Mouse (Mus musculus) forebrain, embryonic 16.5 days (tissue): ENCODE measurements around the gene Ptk7. TPM values are rescaled to one million over a fixed set of nuclear protein-coding genes. Genes with fewer than 3 reads are reported as not detected.

Source experiments
- ATAC-seq: fragments of 200-750 bp; cut with Nextera tagmentation; 2 replicates; pipeline ENCODE4 v1.8.0; 2017; ENCODE audit warnings: mild to moderate bottlenecking, moderate library complexity
- H3K27ac ChIP-seq: fragments of 300-500 bp; sonication (generic); 2 replicates; pipeline ENCODE4 v1.5.1; 2014; ENCODE audit warnings: low read length, control low read depth
- H3K27me3 ChIP-seq: fragments of 300-500 bp; sonication (generic); replicated peaks from 2 replicates; pipeline ENCODE4 v1.6.1; 2014; ENCODE audit warnings: low read length; ENCODE audit not compliant: control insufficient read depth, insufficient read depth
- H3K36me3 ChIP-seq: fragments of 300-500 bp; sonication (generic); 2 replicates; pipeline ENCODE4 v1.6.1; 2014; ENCODE audit not compliant: control insufficient read depth, insufficient read depth
- H3K4me1 ChIP-seq: fragments of 300-500 bp; sonication (generic); replicated peaks from 2 replicates; pipeline ENCODE4 v1.6.1; 2014; ENCODE audit warnings: low read length; ENCODE audit not compliant: control insufficient read depth, insufficient read depth
- H3K4me2 ChIP-seq: fragments of 300-500 bp; sonication (generic); 2 replicates; pipeline ENCODE4 v1.6.1; 2014; ENCODE audit warnings: mild to moderate bottlenecking, low read length, control low read depth
- H3K4me3 ChIP-seq: fragments of 300-500 bp; sonication (generic); replicated peaks from 2 replicates; pipeline ENCODE4 v1.5.1; 2014; ENCODE audit warnings: mild to moderate bottlenecking, low read length, control low read depth
- H3K9ac ChIP-seq: fragments of 300-500 bp; sonication (generic); replicated peaks from 2 replicates; pipeline ENCODE4 v1.6.1; 2014; ENCODE audit warnings: low read depth, low read length, control low read depth
- H3K9me3 ChIP-seq: fragments of 300-500 bp; sonication (generic); 2 replicates; pipeline ENCODE4 v1.6.1; 2016; ENCODE audit warnings: low read length; ENCODE audit not compliant: control insufficient read depth
- WGBS: fragments of 180-500 bp; shearing (Covaris S2); extraction: QIAGEN DNeasy Blood & Tissue Kit; methylation state at CpG from one replicate; pipeline ENCODE4 v1.1.7; 2014; 5-methylcytosine and 5-hydroxymethylcytosine counted together
- polyA plus RNA-seq: library from polyadenylated mRNA; unstranded; fragments of >200 nt; fragmentation: Nextera tagmentation; extraction: Ambion mirVana; gene quantifications from 2 replicates; pipeline ENCODE4 v1.2.1, GENCODE M21; 2015

Ptk7 gene
- polyA plus RNA-seq, 1 experiment from 2014 or later: 33.9 TPM

DNA sequence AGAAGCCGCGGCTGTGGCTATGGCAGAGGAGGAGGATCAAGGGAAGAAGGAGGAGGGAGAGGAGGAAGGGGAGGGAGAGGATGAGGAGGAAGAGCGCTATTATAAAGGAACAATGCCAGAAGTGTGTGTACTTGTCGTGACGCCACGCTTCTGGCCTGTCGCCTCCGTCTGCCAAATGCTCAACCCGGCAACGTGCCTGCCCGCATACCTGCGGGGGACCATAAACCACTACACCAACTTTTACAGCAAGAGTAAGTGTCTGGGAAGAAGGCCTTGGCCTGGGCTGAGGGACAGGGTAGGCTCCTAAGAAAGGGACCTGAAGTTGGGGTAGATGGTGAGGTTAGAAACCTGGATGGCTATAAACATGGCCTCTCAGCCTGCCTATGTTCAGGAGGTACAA is 32.7 kb upstream of the Ptk7 start:
- Histone ChIP-seq H3K27ac (no peak overlapping the region), H3K4me2 (no peak overlapping the region), H3K36me3 (peaks cover 33% of the 10 kb centered on the region), H3K4me3 (no peak overlapping the region), H3K4me1 (no peaks in the 10 kb centered on the region), H3K9ac (no peak overlapping the region), H3K27me3 (no peaks in the 10 kb centered on the region), H3K9me3 (no peaks in the 10 kb centered on the region)
- ATAC-seq: no peak
- WGBS: 91% methylated on average over 12 of the region's 12 CpGs

DNA sequence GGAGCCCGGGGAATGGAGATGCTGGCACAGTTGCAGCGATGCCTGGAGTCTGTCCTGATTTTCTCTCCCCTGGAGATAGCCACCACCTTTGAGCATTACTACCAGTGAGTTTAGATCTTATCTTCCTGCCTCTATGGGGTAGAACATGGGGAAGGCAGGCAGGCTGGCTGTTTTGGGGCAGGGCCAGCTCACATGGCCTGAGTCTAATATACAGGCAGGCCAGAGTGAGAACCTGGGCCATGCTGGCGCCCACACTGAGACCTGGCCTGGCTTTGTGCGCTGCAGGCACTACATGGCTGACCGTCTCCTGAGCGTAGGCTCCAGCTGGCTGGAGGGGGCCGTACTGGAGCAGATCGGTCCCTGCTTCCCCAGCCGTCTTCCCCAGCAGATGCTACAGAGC is 32.0 kb upstream of the Ptk7 start:
- H3K4me1 ChIP-seq: no peaks in the 10 kb centered on the region
- H3K27me3 ChIP-seq: no peaks in the 10 kb centered on the region
- 92% methylated on average over 9 of the region's 9 CpGs for WGBS
- peaks cover 31% of the 10 kb centered on the region for H3K36me3 ChIP-seq
- H3K27ac ChIP-seq: no peak overlapping the region
- H3K4me3 ChIP-seq: no peak overlapping the region
- no peak for ATAC-seq
- no peak overlapping the region for H3K9ac ChIP-seq
- H3K4me2 ChIP-seq: no peak overlapping the region
- H3K9me3 ChIP-seq: no peaks in the 10 kb centered on the region

DNA sequence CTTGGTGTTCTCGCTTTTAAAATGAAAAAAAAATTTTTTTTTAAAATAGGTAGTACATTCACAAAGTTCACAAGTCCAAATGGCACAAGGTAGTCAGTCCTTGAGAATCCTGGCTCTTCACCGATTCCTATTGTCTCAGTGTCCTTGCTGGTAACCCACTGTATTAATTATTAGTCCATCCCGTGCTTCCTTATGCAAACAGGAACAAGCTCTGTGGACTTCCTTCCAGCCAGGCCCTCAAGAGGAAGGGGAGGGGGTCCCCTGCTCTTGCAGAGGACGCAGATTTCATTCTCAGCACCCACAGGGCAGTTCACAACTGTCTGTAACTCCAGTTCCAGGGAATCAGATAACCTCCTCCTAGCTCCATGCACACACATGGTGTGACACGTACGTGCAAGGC is 26.8 kb upstream of the Ptk7 start:
- no peaks in the 10 kb centered on the region for H3K9me3 ChIP-seq
- peaks cover 23% of the 10 kb centered on the region for H3K36me3 ChIP-seq
- WGBS: 79% methylated on average over 6 of the region's 6 CpGs
- no peak overlapping the region for H3K27ac ChIP-seq
- H3K27me3 ChIP-seq: no peaks in the 10 kb centered on the region
- no peak for ATAC-seq
- H3K4me3 ChIP-seq: no peak overlapping the region
- H3K4me1 ChIP-seq: peaks cover 17% of the 10 kb centered on the region
- H3K9ac ChIP-seq: no peak overlapping the region
- no peak overlapping the region for H3K4me2 ChIP-seq

DNA sequence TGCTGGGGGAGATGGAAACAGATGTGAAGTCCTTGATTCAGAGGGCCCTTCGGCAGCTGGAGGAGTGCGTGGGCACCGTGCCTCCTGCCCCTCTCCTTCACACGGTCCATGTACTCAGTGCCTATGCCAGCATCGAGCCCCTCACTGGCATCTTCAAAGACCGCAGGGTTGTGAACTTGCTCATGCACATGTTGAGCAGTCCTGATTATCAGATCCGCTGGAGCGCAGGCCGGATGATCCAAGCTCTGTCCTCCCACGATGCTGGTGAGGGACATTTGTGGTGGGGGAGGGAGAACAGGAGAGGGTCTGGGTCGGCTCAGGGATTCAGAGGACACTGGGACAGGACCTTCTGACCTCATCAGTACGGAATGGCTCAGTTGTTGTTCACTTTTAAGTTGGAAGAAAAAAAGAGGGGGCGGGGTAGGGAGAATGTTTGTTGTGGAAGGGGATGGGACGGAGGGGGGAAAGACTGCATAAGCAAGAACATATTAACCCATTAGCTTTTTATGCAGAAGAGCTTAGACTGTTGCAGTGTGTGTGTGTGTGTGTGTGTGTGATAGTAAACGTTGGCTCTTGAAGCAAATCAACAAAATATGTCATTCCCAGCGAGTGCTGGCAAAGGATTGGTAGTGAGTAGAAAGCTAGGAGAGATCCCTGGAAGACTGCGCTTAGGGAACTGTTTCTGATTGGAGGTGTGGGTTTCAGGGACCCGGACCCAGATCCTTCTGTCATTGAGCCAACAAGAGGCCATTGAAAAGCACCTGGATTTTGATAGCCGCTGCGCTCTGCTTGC is 22.6 kb upstream of the Ptk7 start:
- Histone ChIP-seq H3K27ac (no peak overlapping the region), H3K27me3 (no peaks in the 10 kb centered on the region), H3K4me3 (peak overlapping the region; percentile 5; the same call in 1 of the 2 replicates), H3K4me2 (peak overlapping the region; percentile 83), H3K36me3 (peaks cover 12% of the 10 kb centered on the region), H3K9ac (peak overlapping the region; percentile 88; the same call in 1 of the 2 replicates), H3K4me1 (peaks cover 26% of the 10 kb centered on the region), H3K9me3 (no peaks in the 10 kb centered on the region)
- WGBS: 70% methylated on average over 20 of the region's 20 CpGs
- no peak for ATAC-seq

DNA sequence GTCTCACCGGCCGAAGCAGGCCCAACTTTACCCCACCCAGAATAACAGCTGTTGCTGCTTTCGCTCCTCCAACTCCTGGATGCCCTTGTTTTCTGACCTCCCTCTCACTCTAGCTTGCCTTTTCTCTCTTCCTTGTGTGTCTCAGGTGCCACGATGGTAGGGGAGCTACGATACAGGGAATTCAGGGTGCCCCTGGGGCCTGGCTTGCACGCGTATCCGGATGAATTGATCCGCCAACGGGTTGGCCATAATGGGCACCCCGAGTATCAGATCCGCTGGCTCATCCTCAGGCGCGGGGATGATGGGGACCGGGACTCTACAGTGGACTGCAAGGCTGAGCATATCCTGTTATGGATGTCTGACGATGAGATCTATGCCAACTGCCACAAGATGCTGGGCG is 22.0 kb upstream of the Ptk7 start:
- H3K27me3 ChIP-seq: no peaks in the 10 kb centered on the region
- 75% methylated on average over 17 of the region's 17 CpGs for WGBS
- H3K4me2 ChIP-seq: peak overlapping the region; percentile 83
- no peak for ATAC-seq
- H3K27ac ChIP-seq: 0 out of 2 replicates have a peak overlapping the region, but pooled peaks have one; percentile 8
- H3K4me1 ChIP-seq: peaks cover 31% of the 10 kb centered on the region
- peak overlapping the region; percentile 88 for H3K9ac ChIP-seq
- H3K36me3 ChIP-seq: peaks cover 12% of the 10 kb centered on the region
- peak overlapping the region; percentile 64 for H3K4me3 ChIP-seq
- H3K9me3 ChIP-seq: no peaks in the 10 kb centered on the region

DNA sequence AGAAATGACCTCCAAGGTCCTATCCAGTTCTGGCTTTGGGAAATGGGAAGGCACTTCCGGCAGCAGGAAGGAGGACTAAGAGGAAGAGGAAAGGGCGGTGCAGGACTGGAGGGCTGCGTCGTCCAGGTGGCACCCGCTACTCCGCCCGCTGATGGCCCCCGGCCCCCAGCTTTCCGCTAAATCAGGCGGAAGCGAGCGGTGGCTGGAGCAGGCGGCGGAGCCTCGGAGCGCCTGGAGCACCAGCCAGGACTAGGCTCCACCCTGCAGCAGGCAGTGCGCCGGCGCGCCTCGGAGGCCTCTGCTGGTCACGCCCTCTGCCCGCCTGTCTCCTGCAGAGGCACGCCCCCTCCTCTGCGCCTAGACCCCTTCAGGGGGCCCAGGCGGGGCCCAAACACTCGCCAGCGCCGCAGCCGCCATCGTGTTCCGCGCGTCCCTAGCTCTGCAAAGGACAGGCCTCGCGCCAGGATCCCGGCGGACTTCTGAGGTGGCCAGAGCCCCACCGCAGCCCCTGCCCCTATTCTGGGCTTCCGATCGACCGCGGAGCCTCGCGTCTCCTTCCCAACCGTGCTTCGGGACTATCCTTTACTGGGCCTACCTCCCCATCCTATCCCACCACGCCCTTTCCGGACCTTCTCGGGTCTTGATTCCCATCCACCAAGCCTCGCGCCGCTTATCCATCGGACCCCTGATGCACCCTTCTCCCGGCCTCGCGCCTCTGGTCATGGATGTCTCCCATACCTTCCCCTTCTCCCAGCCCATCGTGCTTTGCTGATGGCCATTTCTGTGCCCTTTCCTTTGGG is 21.1 kb upstream of the Ptk7 start, which contains the start of gene Cul7:
TSS of gene Cul7 (plus strand) at position 106 of the 800 bp plus-strand sequence.
- peaks cover 7% of the 10 kb centered on the region for H3K36me3 ChIP-seq
- WGBS: 0% methylated on average over 54 of the region's 58 CpGs
- H3K4me2 ChIP-seq: peak within 1 kb of the TSS; percentile 83
- peak within 1 kb of the TSS; percentile 88 for H3K9ac ChIP-seq
- peaks cover 31% of the 10 kb centered on the region for H3K4me1 ChIP-seq
- peak within 1 kb of the TSS; percentile 89 for H3K27ac ChIP-seq
- no peaks in the 10 kb centered on the region for H3K27me3 ChIP-seq
- peak within 1 kb of the TSS; percentile 64 for H3K4me3 ChIP-seq
- H3K9me3 ChIP-seq: no peaks in the 10 kb centered on the region
- peak; percentile 95 for ATAC-seq

DNA sequence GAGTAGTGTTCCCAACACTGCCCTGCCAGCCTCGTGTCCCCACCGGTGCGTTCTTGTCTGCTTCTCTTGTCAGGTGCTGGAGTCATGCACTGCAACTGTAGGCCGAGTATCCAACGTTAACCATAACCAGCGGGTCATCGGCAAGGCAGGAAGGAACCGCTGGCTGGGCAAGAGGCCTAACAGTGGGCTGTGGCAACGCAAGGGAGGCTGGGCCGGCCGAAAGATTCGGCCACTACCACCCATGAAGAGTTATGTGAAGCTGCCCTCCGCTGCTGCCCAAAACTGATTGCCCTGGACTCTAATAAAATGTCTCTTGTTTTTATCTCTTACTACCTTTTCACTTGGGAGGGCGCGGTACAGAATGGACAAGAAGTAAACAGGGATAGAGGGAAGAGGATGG is 20.5 kb upstream of the Ptk7 start:
- peak overlapping the region; percentile 83 for H3K4me2 ChIP-seq
- WGBS: 31% methylated on average over 15 of the region's 15 CpGs
- H3K27me3 ChIP-seq: no peaks in the 10 kb centered on the region
- H3K36me3 ChIP-seq: peaks cover 5% of the 10 kb centered on the region; the same call in 1 of the 2 replicates
- peak overlapping the region; percentile 88 for H3K9ac ChIP-seq
- no peaks in the 10 kb centered on the region for H3K9me3 ChIP-seq
- peak overlapping the region; percentile 64 for H3K4me3 ChIP-seq
- ATAC-seq: no peak
- peak overlapping the region; percentile 89 for H3K27ac ChIP-seq
- H3K4me1 ChIP-seq: peaks cover 37% of the 10 kb centered on the region

DNA sequence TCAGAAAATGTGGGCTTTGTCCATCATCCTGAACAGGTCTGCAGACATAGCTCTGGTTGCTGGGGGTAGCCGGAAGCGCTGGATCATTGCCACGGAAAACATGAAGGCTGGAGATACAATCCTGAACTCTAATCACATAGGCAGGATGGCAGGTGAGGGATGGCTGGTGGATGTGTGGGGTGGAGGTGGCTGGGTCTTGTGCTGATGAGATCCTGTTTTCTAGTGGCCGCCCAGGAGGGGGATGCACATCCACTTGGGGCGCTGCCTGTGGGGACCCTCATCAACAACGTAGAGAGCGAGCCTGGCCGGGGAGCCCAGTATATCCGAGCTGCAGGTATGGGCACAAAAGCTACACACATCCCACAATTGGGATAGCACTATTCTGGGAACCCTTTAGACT is 19.1 kb upstream of the Ptk7 start:
- 96% methylated on average over 9 of the region's 9 CpGs for WGBS

DNA sequence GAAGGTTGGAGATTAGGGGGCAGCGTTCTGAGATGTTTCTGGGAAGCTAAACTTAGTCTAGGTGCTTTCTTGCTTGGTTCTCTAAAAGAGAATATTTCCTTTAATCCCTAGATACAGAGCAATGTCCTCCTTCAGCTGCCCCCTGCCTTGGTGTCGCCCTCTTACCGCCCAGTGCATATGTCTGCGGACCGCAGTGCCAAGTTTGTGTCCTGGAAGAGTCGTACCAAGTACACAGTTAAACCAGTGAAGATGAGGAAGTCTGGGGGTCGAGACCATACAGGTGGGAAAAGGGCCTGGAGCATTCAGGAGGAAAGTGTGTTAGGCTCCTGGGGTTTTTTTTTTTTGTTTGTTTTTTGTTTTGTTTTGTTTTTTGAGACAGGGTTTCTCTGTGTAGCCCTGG is 18.0 kb upstream of the Ptk7 start:
- Histone ChIP-seq H3K36me3 (no peaks in the 10 kb centered on the region), H3K27ac (no peak overlapping the region), H3K9ac (no peak overlapping the region), H3K4me1 (peaks cover 39% of the 10 kb centered on the region), H3K4me2 (no peak overlapping the region), H3K9me3 (no peaks in the 10 kb centered on the region), H3K4me3 (no peak overlapping the region), H3K27me3 (no peaks in the 10 kb centered on the region)
- WGBS: 93% methylated on average over 7 of the region's 7 CpGs
- no peak for ATAC-seq

More for the DNA sequence above, 19.1 kb upstream of the Ptk7 start:
- Histone ChIP-seq H3K4me3 (no peak overlapping the region), H3K36me3 (0 out of 2 replicates have a peak, but pooled peaks cover 3% of the 10 kb centered on the region), H3K27ac (no peak overlapping the region), H3K27me3 (no peaks in the 10 kb centered on the region), H3K4me2 (no peak overlapping the region), H3K4me1 (peaks cover 44% of the 10 kb centered on the region), H3K9ac (no peak overlapping the region), H3K9me3 (no peaks in the 10 kb centered on the region)
- no peak for ATAC-seq
